Mouse (Mus musculus) limb, embryonic 11.5 days (tissue): ENCODE data around the gene Rap1a. TPM values are rescaled to one million over a fixed set of nuclear protein-coding genes. Genes with fewer than 3 reads are reported as not detected.

Experiments
- ATAC-seq: fragments of 200-750 bp; cut with Nextera tagmentation; 2 replicates; pipeline ENCODE4 v1.8.0; 2017; ENCODE audit warnings: low read depth; ENCODE audit not compliant: insufficient number of reproducible peaks, low FRiP score, low TSS enrichment
- DNase-seq: peaks from one replicate; pipeline ENCODE4 v3.0.0-alpha.2; 2015; ENCODE audit warnings: low spot score
- H3K27ac ChIP-seq: fragments of 300-500 bp; sonication (generic); replicated peaks from 2 replicates; pipeline ENCODE4 v1.5.1; 2014; ENCODE audit warnings: low read depth, mild to moderate bottlenecking, low read length
- H3K27me3 ChIP-seq: fragments of 300-500 bp; sonication (generic); 2 replicates; pipeline ENCODE4 v1.6.1; 2014; ENCODE audit warnings: mild to moderate bottlenecking, low read length, mixed read lengths; ENCODE audit not compliant: control insufficient read depth, insufficient read depth
- H3K36me3 ChIP-seq: fragments of 300-500 bp; sonication (generic); 2 replicates; pipeline ENCODE4 v1.6.1; 2014; ENCODE audit warnings: mild to moderate bottlenecking, low read length, moderate library complexity, mixed read lengths; ENCODE audit not compliant: control insufficient read depth, insufficient read depth
- H3K4me1 ChIP-seq: fragments of 300-500 bp; sonication (generic); 2 replicates; pipeline ENCODE4 v1.6.1; 2014; ENCODE audit warnings: low read length, mixed read lengths; ENCODE audit not compliant: control insufficient read depth, insufficient read depth
- H3K4me2 ChIP-seq: fragments of 300-500 bp; sonication (generic); 2 replicates; pipeline ENCODE4 v1.6.1; 2014; ENCODE audit warnings: low read depth, mild to moderate bottlenecking, moderate library complexity; ENCODE audit not compliant: severe bottlenecking
- H3K4me3 ChIP-seq: fragments of 300-500 bp; sonication (generic); 2 replicates; pipeline ENCODE4 v1.5.1; 2014; ENCODE audit warnings: low read depth, low read length
- H3K9ac ChIP-seq: fragments of 300-500 bp; sonication (generic); 2 replicates; pipeline ENCODE4 v1.6.1; 2014; ENCODE audit warnings: mild to moderate bottlenecking, low read length
- H3K9me3 ChIP-seq: fragments of 300-500 bp; sonication (generic); 2 replicates; pipeline ENCODE4 v1.6.1; 2016; ENCODE audit warnings: low read length; ENCODE audit not compliant: control insufficient read depth
- WGBS: fragments of 180-500 bp; shearing (Covaris S2); extraction: QIAGEN DNeasy Blood & Tissue Kit; methylation state at CpG from one replicate; pipeline ENCODE4 v1.1.7; 2014; 5-methylcytosine and 5-hydroxymethylcytosine counted together
- polyA plus RNA-seq: library from polyadenylated mRNA; unstranded; fragments of >200 nt; fragmentation: Nextera tagmentation; extraction: Ambion mirVana; gene quantifications from 2 replicates; pipeline ENCODE4 v1.2.1, GENCODE M21; 2014

Rap1a gene
- polyA plus RNA-seq, 1 experiment from 2014 or later, result 78.5 TPM

GRCm38 (mm10) chr3:105785865-105786264 is 15.3 kb downstream of the Rap1a start:
- H3K4me3 ChIP-seq, result no peak overlapping the region
- no peak overlapping the region for H3K4me2 ChIP-seq
- H3K27ac ChIP-seq, result no peak overlapping the region
- DNase-seq, result no peak
- H3K36me3 ChIP-seq, result peaks cover 3% of the 10 kb centered on the region; the same call in 1 of the 2 replicates
- H3K27me3 ChIP-seq, result no peaks in the 10 kb centered on the region
- no peaks in the 10 kb centered on the region; the same call in 1 of the 2 replicates for H3K9me3 ChIP-seq
- H3K4me1 ChIP-seq, result no peaks in the 10 kb centered on the region
- no peak overlapping the region for H3K9ac ChIP-seq
- ATAC-seq, result no peak

- DNase-seq (no peak), ATAC-seq (no peak)
- H3K4me1 ChIP-seq, result no peaks in the 10 kb centered on the region
- no peak overlapping the region for H3K27ac ChIP-seq
- no peak overlapping the region for H3K4me3 ChIP-seq
- no peaks in the 10 kb centered on the region for H3K27me3 ChIP-seq
- WGBS, result 70% methylated on average over 1 of the region's 1 CpGs
- no peaks in the 10 kb centered on the region; the same call in 1 of the 2 replicates for H3K9me3 ChIP-seq
- no peak overlapping the region for H3K4me2 ChIP-seq
- peaks cover 2% of the 10 kb centered on the region; the same call in 1 of the 2 replicates for H3K36me3 ChIP-seq
- no peak overlapping the region for H3K9ac ChIP-seq
Observed at GRCm38 (mm10) chr3:105783809-105784208, 17.3 kb downstream of the Rap1a start.

- no peaks in the 10 kb centered on the region for H3K9me3 ChIP-seq
- H3K9ac ChIP-seq, result no peak overlapping the region
- H3K4me3 ChIP-seq, result no peak overlapping the region
- ATAC-seq (no peak), DNase-seq (no peak)
- H3K27ac ChIP-seq, result no peak overlapping the region
- 78% methylated on average over 7 of the region's 7 CpGs for WGBS
- no peak overlapping the region for H3K4me2 ChIP-seq
- no peaks in the 10 kb centered on the region for H3K4me1 ChIP-seq
- H3K27me3 ChIP-seq, result no peaks in the 10 kb centered on the region
- no peaks in the 10 kb centered on the region for H3K36me3 ChIP-seq
Observed at GRCm38 (mm10) chr3:105782406-105782805, 18.7 kb downstream of the Rap1a start.

GRCm38 (mm10) chr3:105777997-105778396 is 23.1 kb downstream of the Rap1a start:
- no peak overlapping the region for H3K4me3 ChIP-seq
- H3K27me3 ChIP-seq, result no peaks in the 10 kb centered on the region
- ATAC-seq, result no peak
- no peak overlapping the region for H3K4me2 ChIP-seq
- WGBS, result 96% methylated on average over 3 of the region's 3 CpGs
- no peak overlapping the region for H3K9ac ChIP-seq
- DNase-seq, result no peak
- H3K4me1 ChIP-seq, result no peaks in the 10 kb centered on the region
- no peaks in the 10 kb centered on the region for H3K36me3 ChIP-seq
- no peak overlapping the region for H3K27ac ChIP-seq
- no peaks in the 10 kb centered on the region for H3K9me3 ChIP-seq

GRCm38 (mm10) chr3:105774496-105774895 is 26.6 kb downstream of the Rap1a start:
- H3K4me2 ChIP-seq, result no peak overlapping the region

GRCm38 (mm10) chr3:105771534-105771933 is 29.6 kb downstream of the Rap1a start:
- H3K9me3 ChIP-seq, result no peaks in the 10 kb centered on the region
- H3K27ac ChIP-seq, result no peak overlapping the region
- H3K9ac ChIP-seq, result no peak overlapping the region
- no peaks in the 10 kb centered on the region for H3K27me3 ChIP-seq
- no peaks in the 10 kb centered on the region for H3K36me3 ChIP-seq
- DNase-seq, result no peak
- no peak for ATAC-seq
- H3K4me3 ChIP-seq, result no peak overlapping the region
- no peak overlapping the region for H3K4me2 ChIP-seq
- no peaks in the 10 kb centered on the region for H3K4me1 ChIP-seq

More at GRCm38 (mm10) chr3:105774496-105774895, 26.6 kb downstream of the Rap1a start:
- Histone ChIP-seq H3K27ac (no peak overlapping the region), H3K27me3 (no peaks in the 10 kb centered on the region), H3K9ac (no peak overlapping the region), H3K9me3 (no peaks in the 10 kb centered on the region), H3K36me3 (no peaks in the 10 kb centered on the region), H3K4me3 (no peak overlapping the region), H3K4me1 (no peaks in the 10 kb centered on the region)
- DNase-seq, result no peak
- no peak for ATAC-seq

GRCm38 (mm10) chr3:105770836-105771235 is 30.3 kb downstream of the Rap1a start:
- H3K4me1 ChIP-seq, result no peaks in the 10 kb centered on the region
- no peaks in the 10 kb centered on the region for H3K9me3 ChIP-seq
- no peak for DNase-seq
- no peak for ATAC-seq
- H3K4me3 ChIP-seq, result no peak overlapping the region
- no peaks in the 10 kb centered on the region for H3K27me3 ChIP-seq
- H3K4me2 ChIP-seq, result no peak overlapping the region
- H3K9ac ChIP-seq, result no peak overlapping the region
- WGBS, result 100% methylated on average over 1 of the region's 1 CpGs
- H3K27ac ChIP-seq, result no peak overlapping the region
- H3K36me3 ChIP-seq, result no peaks in the 10 kb centered on the region

- Histone ChIP-seq H3K4me1 (no peaks in the 10 kb centered on the region), H3K36me3 (no peaks in the 10 kb centered on the region), H3K9ac (no peak overlapping the region), H3K4me2 (no peak overlapping the region), H3K27me3 (no peaks in the 10 kb centered on the region), H3K9me3 (no peaks in the 10 kb centered on the region), H3K27ac (no peak overlapping the region), H3K4me3 (no peak overlapping the region)
- 94% methylated on average over 2 of the region's 2 CpGs for WGBS
- no peak for DNase-seq
- ATAC-seq, result no peak
Observed at GRCm38 (mm10) chr3:105769380-105769779, 31.8 kb downstream of the Rap1a start.

- Histone ChIP-seq H3K27ac (no peak overlapping the region), H3K9me3 (no peaks in the 10 kb centered on the region), H3K4me1 (no peaks in the 10 kb centered on the region), H3K4me2 (no peak overlapping the region), H3K4me3 (no peak overlapping the region), H3K9ac (no peak overlapping the region), H3K36me3 (no peaks in the 10 kb centered on the region), H3K27me3 (no peaks in the 10 kb centered on the region)
- 90% methylated on average over 6 of the region's 6 CpGs for WGBS
- no peak for DNase-seq
- ATAC-seq, result no peak
Observed at GRCm38 (mm10) chr3:105768529-105768928, 32.6 kb downstream of the Rap1a start.
